Mouse (Mus musculus) liver, embryonic 14.5 days (tissue): ENCODE measurements around the gene Col18a1. TPM values are rescaled to one million over a fixed set of nuclear protein-coding genes. Genes with fewer than 3 reads are reported as not detected.

ENCODE experiments used
- ATAC-seq: fragments of 200-750 bp; cut with Nextera tagmentation; 2 replicates; pipeline ENCODE4 v1.8.0; 2017; ENCODE audit warnings: moderate number of reproducible peaks, mild to moderate bottlenecking, moderate library complexity; ENCODE audit not compliant: insufficient read depth
- DNase-seq, 3 experiments: peaks; one replicate each; pipeline ENCODE4 v3.0.0-alpha.2; 2012 to 2013; ENCODE audit warnings: low read depth in 3 of 3, low spot score in 3 of 3
- H3K27ac ChIP-seq: fragments of 300-500 bp; sonication (generic); 2 replicates; pipeline ENCODE4 v1.5.1; 2014; ENCODE audit warnings: moderate library complexity, mild to moderate bottlenecking, control low read depth, inconsistent platforms
- H3K27me3 ChIP-seq: fragments of 300-500 bp; sonication (generic); 2 replicates; pipeline ENCODE4 v1.6.1; 2014; ENCODE audit warnings: mild to moderate bottlenecking, low read length, moderate library complexity; ENCODE audit not compliant: control insufficient read depth, insufficient read depth
- H3K36me3 ChIP-seq: fragments of 300-500 bp; sonication (generic); replicated peaks from 2 replicates; pipeline ENCODE4 v1.6.1; 2014; ENCODE audit warnings: low read depth; ENCODE audit not compliant: control insufficient read depth, insufficient read depth
- H3K4me1 ChIP-seq, 2 experiments: fragments of 200-500 bp in 1 of 2; fragments of 300-500 bp in 1 of 2; sonication (generic) in 1 of 2; replicated peaks; 2 replicates each; pipeline ENCODE4 v1.6.1; 2012 to 2014; ENCODE audit warnings: antibody characterized with exemption in 1 of 2, inconsistent platforms in 1 of 2, low read length in 1 of 2; ENCODE audit not compliant: control insufficient read depth in 2 of 2, insufficient read depth in 2 of 2
- H3K4me2 ChIP-seq: fragments of 300-500 bp; sonication (generic); 2 replicates; pipeline ENCODE4 v1.6.1; 2014; ENCODE audit warnings: low read depth, mild to moderate bottlenecking, control low read depth, moderate library complexity
- H3K4me3 ChIP-seq, 2 experiments: fragments of 200-500 bp in 1 of 2; fragments of 300-500 bp in 1 of 2; sonication (generic) in 1 of 2; 2 replicates each; pipeline ENCODE4 v1.5.1; 2012 to 2014; ENCODE audit warnings: low read depth in 2 of 2, low read length in 2 of 2, mild to moderate bottlenecking in 2 of 2, control low read depth in 1 of 2, inconsistent platforms in 1 of 2, moderate library complexity in 1 of 2; ENCODE audit not compliant: insufficient read depth in 1 of 2
- H3K9ac ChIP-seq: fragments of 300-500 bp; sonication (generic); replicated peaks from 2 replicates; pipeline ENCODE4 v1.6.1; 2014; ENCODE audit warnings: mild to moderate bottlenecking, control low read depth, moderate library complexity
- H3K9me3 ChIP-seq: fragments of 300-500 bp; sonication (generic); 2 replicates; pipeline ENCODE4 v1.6.1; 2016; ENCODE audit warnings: low read length, mixed read lengths; ENCODE audit not compliant: control insufficient read depth
- CTCF ChIP-seq: IDR thresholded peaks from 2 replicates; pipeline ENCODE4 v1.5.1; 2016; ENCODE audit warnings: antibody characterized with exemption, low read depth, control low read depth
- EP300 ChIP-seq: IDR thresholded peaks from 2 replicates; pipeline ENCODE4 v1.6.1; 2016; ENCODE audit warnings: antibody characterized with exemption, low read depth
- WGBS: fragments of 180-500 bp; shearing (Covaris S2); extraction: QIAGEN DNeasy Blood & Tissue Kit; methylation state at CpG from one replicate; pipeline ENCODE4 v1.1.7; 2014; ENCODE audit not compliant: insufficient replicate concordance; 5-methylcytosine and 5-hydroxymethylcytosine counted together
- polyA plus RNA-seq, 2 experiments: library from polyadenylated mRNA; depleted of rRNA in 1 of 2; stranded (reverse) in 1 of 2; unstranded in 1 of 2; fragments of >200 nt; fragmentation: Nextera tagmentation in 1 of 2; extraction: Ambion mirVana in 1 of 2; gene quantifications; 2 replicates each; pipeline versions ENCODE4 v1.2.1 to v1.2.3; 2012 to 2014

Gene Col18a1
- polyA plus RNA-seq, 2 experiments, result 24.6 to 31.4 TPM

- H3K27ac ChIP-seq, result no peak overlapping the region
- WGBS, result 66% methylated on average over 4 of the region's 4 CpGs
- no peak for DNase-seq
- no peaks in the 10 kb centered on the region for H3K9me3 ChIP-seq
- TF ChIP-seq EP300 (no peak), CTCF (no peak)
- no peaks in the 10 kb centered on the region for H3K27me3 ChIP-seq
- no peaks in the 10 kb centered on the region for H3K36me3 ChIP-seq
- H3K9ac ChIP-seq, result no peak overlapping the region
- no peak overlapping the region for H3K4me2 ChIP-seq
- ATAC-seq, result no peak
- H3K4me3 ChIP-seq, result no peak overlapping the region
- H3K4me1 ChIP-seq, result no peaks in the 10 kb centered on the region
Observed at GRCm38 (mm10) chr10:77196676-77197075, 30.3 kb upstream of the Col18a1 start.

- Histone ChIP-seq H3K4me1 (no peaks in the 10 kb centered on the region), H3K4me3 (no peak overlapping the region), H3K9ac (no peak overlapping the region), H3K27ac (no peak overlapping the region), H3K36me3 (no peaks in the 10 kb centered on the region), H3K9me3 (no peaks in the 10 kb centered on the region), H3K4me2 (no peak overlapping the region), H3K27me3 (no peaks in the 10 kb centered on the region)
- no peak for ATAC-seq
- no peak for DNase-seq
- 73% methylated on average over 3 of the region's 3 CpGs for WGBS
- no peak for TF ChIP-seq EP300
- no peak for TF ChIP-seq CTCF
Observed at GRCm38 (mm10) chr10:77196115-77196514, 29.8 kb upstream of the Col18a1 start.

- H3K27me3 ChIP-seq, result no peaks in the 10 kb centered on the region
- DNase-seq, result no peak
- H3K4me3 ChIP-seq, result no peak overlapping the region
- no peak overlapping the region for H3K4me2 ChIP-seq
- H3K9me3 ChIP-seq, result no peaks in the 10 kb centered on the region
- no peak overlapping the region for H3K9ac ChIP-seq
- H3K36me3 ChIP-seq, result no peaks in the 10 kb centered on the region
- H3K27ac ChIP-seq, result no peak overlapping the region
- TF ChIP-seq EP300 (no peak), CTCF (no peak)
- peaks cover 0 to under 1% of the 10 kb centered on the region in 2 experiments; a peak in 2 of 4 replicates for H3K4me1 ChIP-seq
- ATAC-seq, result no peak
Observed at GRCm38 (mm10) chr10:77193495-77193894, 27.1 kb upstream of the Col18a1 start.

- Histone ChIP-seq H3K36me3 (no peaks in the 10 kb centered on the region), H3K4me1 (peaks cover 0 to 7% of the 10 kb centered on the region in 2 experiments; a peak in 2 of 4 replicates), H3K27ac (no peak overlapping the region), H3K4me2 (no peak overlapping the region), H3K27me3 (no peaks in the 10 kb centered on the region), H3K4me3 (no peak overlapping the region), H3K9ac (no peak overlapping the region), H3K9me3 (no peaks in the 10 kb centered on the region)
- TF ChIP-seq CTCF (no peak), EP300 (no peak)
- WGBS, result 83% methylated on average over 17 of the region's 17 CpGs
- no peak for DNase-seq
- ATAC-seq, result no peak
Observed at GRCm38 (mm10) chr10:77192745-77193144, 26.4 kb upstream of the Col18a1 start.

- Histone ChIP-seq H3K9ac (no peak overlapping the region), H3K27me3 (no peaks in the 10 kb centered on the region), H3K27ac (no peak overlapping the region), H3K4me1 (peaks cover 0 to 9% of the 10 kb centered on the region in 2 experiments; a peak in 2 of 4 replicates), H3K9me3 (no peaks in the 10 kb centered on the region), H3K4me3 (no peak overlapping the region), H3K4me2 (no peak overlapping the region), H3K36me3 (no peaks in the 10 kb centered on the region)
- no peak for ATAC-seq
- TF ChIP-seq CTCF (no peak), EP300 (no peak)
- 59% methylated on average over 10 of the region's 10 CpGs for WGBS
- no peak for DNase-seq
Observed at GRCm38 (mm10) chr10:77190967-77191915, 24.9 kb upstream of the Col18a1 start.
